In genomic region chrX:73451949-73452348, GRCm38 (mm10) we compare ENCODE assay signal across 8 mouse cellular contexts. TPM values are rescaled to one million over a fixed set of nuclear protein-coding genes. Genes with fewer than 3 reads are reported as not detected.
DNase-seq lines count a peak whose midpoint lies in the region; TF ChIP-seq lines count a peak whose summit lies in the region.
"Had no signal": no experiment of that assay in that cellular context is flagged by ENCODE, and none has a peak within 500 bp of the region (broad histone marks: within the 10 kb centered on the region; RNA-seq: fewer than 3 reads in every experiment).

No protein-coding gene starts in this region.

- no peak for TF ChIP-seq POLR2A in testis, adult 2 months (IDR thresholded peaks at IDR 0.05; ENCODE audit: control insufficient read depth, low read depth, low read length)
- no peak for TF ChIP-seq POLR2A in lung, adult 2 months (IDR thresholded peaks at IDR 0.05; ENCODE audit: borderline replicate concordance, extremely low read depth, low read depth, low read length)

- TF ChIP-seq CTCF in testis, adult 2 months (IDR thresholded peaks at IDR 0.05; ENCODE audit: control insufficient read depth, insufficient read depth, insufficient replicate concordance, low read depth, low read length): peak; percentile 59; the same call in 1 of the 2 replicates
- peak; percentile 87 for TF ChIP-seq CTCF in lung, adult 2 months (IDR thresholded peaks at IDR 0.05; ENCODE audit: insufficient read depth, low read length)

- DNase-seq in testis, postnatal 14 days (ENCODE audit: low spot score): no peak
- DNase-seq in adrenal gland, postnatal 14 days: peak; percentile 75
- peak; percentile 60 for DNase-seq in embryonic facial prominence, embryonic 10.5 days (ENCODE audit: low spot score)
- peak; percentile 63 for DNase-seq in induced T-regulatory cell, adult 2 months (ENCODE audit: low read depth)
- DNase-seq in lung, adult 2 months: peak; percentile 50
- DNase-seq in right cerebral cortex, postnatal 36 days (ENCODE audit: low spot score in 2 of 2): peak; percentile 9 to 22

- no peak overlapping the region for H3K27ac ChIP-seq in testis, adult 2 months (ENCODE audit: control insufficient read depth, insufficient read depth, low read depth, low read length)
- no peak overlapping the region for H3K27ac ChIP-seq in embryonic facial prominence, embryonic 10.5 days (replicated peaks)

- H3K27me3 ChIP-seq in testis, adult 2 months (ENCODE audit: control insufficient read depth, insufficient read depth, low read length): no peaks in the 10 kb centered on the region
- peaks cover 28% of the 10 kb centered on the region for H3K27me3 ChIP-seq in embryonic facial prominence, embryonic 10.5 days (replicated peaks; ENCODE audit: low read depth, poor library complexity, severe bottlenecking)

- H3K9me3 ChIP-seq in embryonic facial prominence, embryonic 10.5 days: no peaks in the 10 kb centered on the region
- H3K9me3 ChIP-seq: megakaryocyte, embryonic 14.5 days had no signal

- H3K36me3 ChIP-seq in testis, adult 2 months (ENCODE audit: control insufficient read depth, insufficient read depth, low read length): no peaks in the 10 kb centered on the region
- peaks cover 31% of the 10 kb centered on the region for H3K36me3 ChIP-seq in embryonic facial prominence, embryonic 10.5 days (replicated peaks)

- WGBS in embryonic facial prominence, embryonic 10.5 days: 41% methylated on average over 2 of the region's 2 CpGs
- 28% methylated on average over 2 of the region's 2 CpGs for WGBS in lung, adult 2 months

- no peaks in the 10 kb centered on the region for H3K4me1 ChIP-seq in testis, adult 2 months (ENCODE audit: control insufficient read depth, insufficient read depth, low read length)
- no peaks in the 10 kb centered on the region for H3K4me1 ChIP-seq in embryonic facial prominence, embryonic 10.5 days
- no peaks in the 10 kb centered on the region for H3K4me1 ChIP-seq in lung, adult 2 months (ENCODE audit: control insufficient read depth, insufficient read depth, low read length)

- H3K4me3 ChIP-seq in testis, adult 2 months (ENCODE audit: control insufficient read depth, low read depth, low read length): no peak overlapping the region
- H3K4me3 ChIP-seq in embryonic facial prominence, embryonic 10.5 days: no peak overlapping the region
- no peak overlapping the region for H3K4me3 ChIP-seq in lung, adult 2 months (replicated peaks; ENCODE audit: extremely low read depth, low read depth, low read length)
- H3K4me3 ChIP-seq: megakaryocyte, embryonic 14.5 days had no signal

RNA-seq across cellular contexts. Expression of gene Haus7, which starts 6.9 kb away (rescaled TPM):
- 26.9 and 34.0 TPM in 2 replicates for polyA plus RNA-seq in testis, adult 2 months (2012; rRNA removed)
- total RNA-seq in adrenal gland, postnatal 14 days (2021): 22.8 and 25.2 TPM in 2 replicates
- polyA plus RNA-seq in embryonic facial prominence, embryonic 10.5 days (2016; fragmentation: Nextera tagmentation; extraction: Ambion mirVana): 94.0 and 99.8 TPM in 2 replicates
- 9.2 and 14.1 TPM in 2 replicates for polyA plus RNA-seq in lung, adult 2 months (2012; rRNA removed)

RNA-seq across cellular contexts. Expression of gene Trex2, which starts 16.8 kb away (rescaled TPM):
- not detected in 2 replicates for polyA plus RNA-seq in testis, adult 2 months (2012; rRNA removed)
- total RNA-seq in adrenal gland, postnatal 14 days (2021): not detected in 2 replicates
- 0.15 TPM in 1 of 2 replicates, not detected in the other for polyA plus RNA-seq in embryonic facial prominence, embryonic 10.5 days (2016; fragmentation: Nextera tagmentation; extraction: Ambion mirVana)
- polyA plus RNA-seq in lung, adult 2 months (2012; rRNA removed): 1.1 and 115 TPM in 2 replicates

RNA-seq across cellular contexts. Expression of gene Bgn, which starts 31.5 kb away (rescaled TPM):
- polyA plus RNA-seq in testis, adult 2 months (2012; rRNA removed): 32.9 and 54.4 TPM in 2 replicates
- total RNA-seq in adrenal gland, postnatal 14 days (2021): 183 and 214 TPM in 2 replicates
- 15.7 and 19.3 TPM in 2 replicates for polyA plus RNA-seq in embryonic facial prominence, embryonic 10.5 days (2016; fragmentation: Nextera tagmentation; extraction: Ambion mirVana)
- polyA plus RNA-seq in lung, adult 2 months (2012; rRNA removed): 656 and 780 TPM in 2 replicates

RNA-seq across cellular contexts. Expression of gene Zfp92, which starts 41.1 kb away (rescaled TPM):
- 0.14 and 0.19 TPM in 2 replicates for polyA plus RNA-seq in testis, adult 2 months (2012; rRNA removed)
- total RNA-seq in adrenal gland, postnatal 14 days (2021): 0.26 and 0.30 TPM in 2 replicates
- polyA plus RNA-seq in embryonic facial prominence, embryonic 10.5 days (2016; fragmentation: Nextera tagmentation; extraction: Ambion mirVana): 0.12 and 0.18 TPM in 2 replicates
- 0.06 and 0.32 TPM in 2 replicates for polyA plus RNA-seq in lung, adult 2 months (2012; rRNA removed)

RNA-seq across cellular contexts. Expression of gene Atp2b3, which starts 50.9 kb away (rescaled TPM):
- polyA plus RNA-seq in testis, adult 2 months (2012; rRNA removed): 1.7 and 3.1 TPM in 2 replicates
- total RNA-seq in adrenal gland, postnatal 14 days (2021): 16.3 and 20.9 TPM in 2 replicates
- 0.25 and 0.39 TPM in 2 replicates for polyA plus RNA-seq in embryonic facial prominence, embryonic 10.5 days (2016; fragmentation: Nextera tagmentation; extraction: Ambion mirVana)
- 0.04 TPM in 1 of 2 replicates, not detected in the other for polyA plus RNA-seq in lung, adult 2 months (2012; rRNA removed)

Comparison
In these comparisons a context has a peak if more than half of its experiments do, and no peak if none do; other contexts are left out.
1. RNA of gene Bgn, which starts 31.5 kb away (polyA plus RNA-seq): 656 to 780 TPM in lung, adult 2 months; 32.9 to 54.4 TPM in testis, adult 2 months and 15.7 to 19.3 TPM in embryonic facial prominence, embryonic 10.5 days; every median in the first group is over 10 times any median in the second.